Mouse (Mus musculus) MEL (cell line): ENCODE data around the gene Ints6.

ENCODE experiments used
- BHLHE40 ChIP-seq: IDR thresholded peaks from 2 replicates; pipeline ENCODE4 v1.6.1; 2012; ENCODE audit warnings: low read depth, mild to moderate bottlenecking, inconsistent platforms, low read length, improper control_type of control experiment, borderline replicate concordance
- CTCF ChIP-seq, 3 experiments: IDR thresholded peaks in 2 of 3; conservative IDR thresholded peaks in 1 of 3; 2 replicates each; pipeline ENCODE4 v1.5.1; 2011 to 2012; ENCODE audit warnings: low read length in 3 of 3, low read depth in 2 of 3, mild to moderate bottlenecking in 2 of 3, improper control_type of control experiment in 1 of 3, inconsistent platforms in 1 of 3, mixed read lengths in 1 of 3, moderate library complexity in 1 of 3; ENCODE audit not compliant: control insufficient read depth in 1 of 3, insufficient read depth in 1 of 3, poor library complexity in 1 of 3, severe bottlenecking in 1 of 3
- E2F4 ChIP-seq: IDR thresholded peaks from 2 replicates; pipeline ENCODE4 v1.6.1; 2011; ENCODE audit warnings: low read depth, low read length, improper control_type of control experiment, borderline replicate concordance
- EP300 ChIP-seq, 2 experiments: IDR thresholded peaks; 2 replicates each; pipeline ENCODE4 v1.6.1; 2011; ENCODE audit warnings: improper control_type of control experiment in 2 of 2, low read length in 2 of 2, low read depth in 1 of 2, mild to moderate bottlenecking in 1 of 2
- MEF2A ChIP-seq: IDR thresholded peaks from 2 replicates; pipeline ENCODE4 v1.6.1; 2014; ENCODE audit warnings: low read depth, mild to moderate bottlenecking, inconsistent platforms, low read length, improper control_type of control experiment; ENCODE audit not compliant: poor library complexity, insufficient replicate concordance, severe bottlenecking; ENCODE audit errors: extremely low read depth
- MYC ChIP-seq: IDR thresholded peaks from 2 replicates; pipeline ENCODE4 v1.6.1; 2011; ENCODE audit warnings: low read depth, mild to moderate bottlenecking, low read length, improper control_type of control experiment, moderate library complexity
- UBTF ChIP-seq: IDR thresholded peaks from 2 replicates; pipeline ENCODE4 v1.6.1; 2012; ENCODE audit warnings: low read depth, mild to moderate bottlenecking, inconsistent platforms, low read length, improper control_type of control experiment, moderate library complexity, borderline replicate concordance; ENCODE audit not compliant: insufficient read depth

DNA sequence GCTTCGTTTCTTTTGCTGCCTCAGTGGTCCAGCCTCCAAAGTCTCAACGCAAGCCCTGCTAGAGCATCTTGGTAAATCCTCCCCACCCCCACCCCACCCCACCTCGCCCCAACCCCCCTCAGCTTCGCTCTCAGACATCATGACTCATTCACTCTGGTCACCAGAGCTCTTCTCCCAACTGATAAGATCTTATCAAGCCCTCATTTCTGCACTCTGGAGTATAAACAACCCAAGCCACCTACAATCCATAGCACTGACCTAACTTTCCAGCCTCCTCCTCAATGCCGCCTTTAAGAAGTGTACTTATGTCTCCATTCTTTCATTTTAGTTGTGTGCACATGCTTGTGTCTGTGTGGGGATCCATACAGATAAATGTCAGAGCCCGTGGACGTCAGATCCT is 34.8 kb upstream of the Ints6 start:
- no peak for TF ChIP-seq CTCF (IDR thresholded peaks at IDR 0.05 in 2 of 3, conservative IDR thresholded peaks at IDR 0.05 in 1 of 3; ENCODE audit: control insufficient read depth in 1 of 3, insufficient read depth in 1 of 3, low read depth in 2 of 3, low read length in 3 of 3, poor library complexity in 1 of 3, severe bottlenecking in 1 of 3)
- no peak for TF ChIP-seq EP300 (IDR thresholded peaks at IDR 0.05; ENCODE audit: low read depth in 1 of 2, low read length in 2 of 2)
- no peak for TF ChIP-seq UBTF
- no peak for TF ChIP-seq E2F4
- no peak for TF ChIP-seq MEF2A
- no peak for TF ChIP-seq BHLHE40
- no peak for TF ChIP-seq MYC
